Mouse (Mus musculus) neural tube, embryonic 14.5 days (tissue): ENCODE results near the gene Eef1akmt1. TPM values are rescaled to one million over a fixed set of nuclear protein-coding genes. Genes with fewer than 3 reads are reported as not detected.

Source experiments
- ATAC-seq: fragments of 200-750 bp; cut with Nextera tagmentation; 2 replicates; pipeline ENCODE4 v1.8.0; 2017; ENCODE audit warnings: low read depth, mild to moderate bottlenecking, moderate TSS enrichment, moderate library complexity
- H3K27ac ChIP-seq: fragments of 300-500 bp; sonication (generic); 2 replicates; pipeline ENCODE4 v1.5.1; 2014; ENCODE audit warnings: low read depth, mild to moderate bottlenecking, control low read depth, low read length, moderate library complexity, mixed read lengths
- H3K27me3 ChIP-seq: fragments of 300-500 bp; sonication (generic); 2 replicates; pipeline ENCODE4 v1.6.1; 2014; ENCODE audit warnings: low read length; ENCODE audit not compliant: control insufficient read depth, insufficient read depth
- H3K36me3 ChIP-seq: fragments of 300-500 bp; sonication (generic); 2 replicates; pipeline ENCODE4 v1.6.1; 2014; ENCODE audit warnings: low read length, mixed read lengths; ENCODE audit not compliant: control insufficient read depth, insufficient read depth
- H3K4me1 ChIP-seq: fragments of 300-500 bp; sonication (generic); 2 replicates; pipeline ENCODE4 v1.6.1; 2014; ENCODE audit warnings: low read length; ENCODE audit not compliant: control insufficient read depth, insufficient read depth
- H3K4me2 ChIP-seq: fragments of 300-500 bp; sonication (generic); 2 replicates; pipeline ENCODE4 v1.6.1; 2014; ENCODE audit warnings: mild to moderate bottlenecking, low read depth, low read length, control low read depth
- H3K4me3 ChIP-seq: fragments of 300-500 bp; sonication (generic); 2 replicates; pipeline ENCODE4 v1.5.1; 2014; ENCODE audit warnings: low read depth, low read length, control low read depth, mixed read lengths
- H3K9ac ChIP-seq: fragments of 300-500 bp; sonication (generic); replicated peaks from 2 replicates; pipeline ENCODE4 v1.6.1; 2014; ENCODE audit warnings: low read depth, mild to moderate bottlenecking, control low read depth, low read length, mixed read lengths
- H3K9me3 ChIP-seq: fragments of 300-500 bp; sonication (generic); 2 replicates; pipeline ENCODE4 v1.6.1; 2016; ENCODE audit warnings: low read length; ENCODE audit not compliant: control insufficient read depth
- WGBS: fragments of 180-500 bp; shearing (Covaris S2); extraction: QIAGEN DNeasy Blood & Tissue Kit; methylation state at CpG from one replicate; pipeline ENCODE4 v1.1.7; 2014; 5-methylcytosine and 5-hydroxymethylcytosine counted together
- polyA plus RNA-seq: library from polyadenylated mRNA; unstranded; fragments of >200 nt; fragmentation: Nextera tagmentation; extraction: Ambion mirVana; gene quantifications from 2 replicates; pipeline ENCODE4 v1.2.1, GENCODE M21; 2014

Eef1akmt1 gene
- polyA plus RNA-seq, 1 experiment from 2014 or later, result 109 TPM

DNA sequence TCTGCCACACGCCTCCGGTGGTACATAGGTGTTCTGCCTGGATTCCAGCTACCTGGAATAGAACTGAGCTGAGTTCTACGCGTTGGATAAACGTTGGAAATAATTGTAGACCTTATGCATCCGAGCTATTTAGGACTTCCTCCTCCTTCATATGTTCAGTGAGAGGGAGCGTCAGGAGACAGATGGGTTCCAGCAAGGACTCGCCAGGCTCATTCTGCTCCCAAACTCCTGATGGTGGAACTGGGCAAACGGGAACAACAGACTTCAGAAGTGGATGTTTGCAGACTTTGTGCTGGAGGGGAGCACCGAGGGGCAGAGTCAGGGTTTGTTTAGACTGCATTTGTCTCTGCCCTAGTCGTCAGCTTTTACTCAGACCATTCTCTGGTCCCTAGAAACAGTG, 30.7 kb downstream of the Eef1akmt1 start:
- Histone ChIP-seq H3K4me2 (no peak overlapping the region), H3K4me3 (no peak overlapping the region), H3K4me1 (no peaks in the 10 kb centered on the region), H3K27me3 (no peaks in the 10 kb centered on the region), H3K27ac (no peak overlapping the region), H3K9ac (no peak overlapping the region), H3K9me3 (no peaks in the 10 kb centered on the region), H3K36me3 (no peaks in the 10 kb centered on the region)
- 90% methylated on average over 11 of the region's 11 CpGs for WGBS
- no peak for ATAC-seq

DNA sequence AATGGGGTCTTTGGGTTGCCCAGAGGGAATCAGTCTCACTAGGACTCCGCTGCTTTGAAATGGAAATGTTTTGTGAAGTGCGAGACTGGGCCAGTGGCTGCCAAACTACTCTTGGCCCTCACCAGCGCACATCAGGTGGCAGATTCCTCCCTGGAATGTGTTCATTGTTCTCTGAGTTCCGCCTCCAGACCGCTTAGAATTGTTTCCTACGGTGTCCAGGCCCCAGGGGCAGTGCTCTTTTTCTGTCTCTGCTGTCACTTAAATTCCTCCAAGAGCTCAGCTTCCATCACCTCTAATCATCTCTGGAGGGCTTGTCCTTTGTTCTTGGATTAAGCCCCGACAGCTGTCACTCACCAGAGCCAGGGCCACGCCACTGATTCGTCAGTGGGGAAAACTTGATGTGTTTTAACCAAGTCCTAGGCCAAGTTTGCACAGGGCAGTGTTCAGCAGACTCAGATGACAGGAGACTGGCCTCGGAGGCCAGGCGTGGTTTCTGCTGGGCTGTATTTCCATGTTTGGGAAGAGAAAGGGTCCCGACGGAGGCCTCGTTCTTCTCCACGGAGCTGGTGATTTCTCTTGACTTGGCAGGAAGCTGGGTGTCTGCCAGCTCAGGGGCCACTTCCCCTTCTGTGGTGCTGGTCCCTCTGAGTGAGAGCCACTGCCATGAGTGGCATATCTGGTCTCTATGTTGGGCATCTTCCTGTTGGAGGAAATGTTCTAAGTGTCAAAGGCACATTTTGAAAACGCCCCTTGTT, 34.0 kb downstream of the Eef1akmt1 start:
- no peak overlapping the region for H3K4me2 ChIP-seq
- ATAC-seq, result no peak
- 12% methylated on average over 16 of the region's 16 CpGs for WGBS

DNA sequence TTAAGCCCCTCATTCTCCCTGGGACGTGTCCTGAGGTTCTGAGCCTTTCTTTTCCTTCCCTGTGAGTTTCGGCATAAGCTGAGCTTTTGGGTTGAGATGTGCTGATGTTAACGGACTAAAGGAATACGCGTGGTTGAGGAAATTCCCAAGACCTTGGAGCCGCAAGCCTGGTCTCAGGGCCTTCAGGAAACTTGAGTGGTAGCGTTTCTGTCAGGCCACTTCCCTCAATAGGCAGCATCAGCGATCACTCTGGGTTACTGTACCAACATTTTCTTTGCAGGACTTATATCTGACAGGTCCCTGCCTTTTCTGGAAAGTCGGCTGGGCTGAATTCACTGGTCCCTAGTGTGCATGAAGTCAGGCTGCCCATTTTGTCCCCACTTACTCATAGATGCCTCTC, 34.6 kb downstream of the Eef1akmt1 start:
- 42% methylated on average over 9 of the region's 9 CpGs for WGBS
- Histone ChIP-seq H3K4me3 (no peak overlapping the region), H3K36me3 (no peaks in the 10 kb centered on the region), H3K4me2 (no peak overlapping the region), H3K9ac (no peak overlapping the region), H3K27me3 (no peaks in the 10 kb centered on the region), H3K27ac (no peak overlapping the region), H3K9me3 (no peaks in the 10 kb centered on the region), H3K4me1 (peaks cover 5% of the 10 kb centered on the region; the same call in 1 of the 2 replicates)
- ATAC-seq, result no peak

More for the DNA sequence above, 34.0 kb downstream of the Eef1akmt1 start:
- Histone ChIP-seq H3K9me3 (no peaks in the 10 kb centered on the region), H3K4me1 (peaks cover 5% of the 10 kb centered on the region; the same call in 1 of the 2 replicates), H3K4me3 (no peak overlapping the region), H3K27me3 (no peaks in the 10 kb centered on the region), H3K9ac (no peak overlapping the region), H3K27ac (no peak overlapping the region), H3K36me3 (no peaks in the 10 kb centered on the region)

DNA sequence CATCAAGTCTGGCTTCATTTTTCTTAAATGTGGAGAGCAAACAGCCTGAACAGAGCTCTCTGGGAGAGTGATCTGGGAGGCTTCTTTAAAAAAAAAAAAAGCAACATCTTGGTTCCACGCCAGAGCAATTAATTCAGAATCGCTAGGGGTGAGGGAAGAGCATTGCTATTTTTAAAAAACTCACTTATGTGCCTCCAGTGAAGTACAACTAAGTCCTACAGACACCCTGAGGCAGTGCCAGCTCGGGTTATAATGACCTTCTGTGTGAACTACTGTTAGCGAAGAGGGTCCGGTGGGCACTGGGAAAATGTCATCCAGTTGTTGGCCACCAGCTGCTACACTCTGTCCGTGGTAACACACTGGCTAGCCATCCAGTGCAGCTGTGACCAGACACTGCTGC, 35.8 kb downstream of the Eef1akmt1 start:
- Histone ChIP-seq H3K36me3 (no peaks in the 10 kb centered on the region), H3K9me3 (no peaks in the 10 kb centered on the region), H3K4me1 (peaks cover 5% of the 10 kb centered on the region; the same call in 1 of the 2 replicates), H3K27me3 (no peaks in the 10 kb centered on the region), H3K9ac (no peak overlapping the region), H3K27ac (no peak overlapping the region), H3K4me3 (no peak overlapping the region), H3K4me2 (no peak overlapping the region)
- ATAC-seq, result no peak
- 49% methylated on average over 6 of the region's 6 CpGs for WGBS

DNA sequence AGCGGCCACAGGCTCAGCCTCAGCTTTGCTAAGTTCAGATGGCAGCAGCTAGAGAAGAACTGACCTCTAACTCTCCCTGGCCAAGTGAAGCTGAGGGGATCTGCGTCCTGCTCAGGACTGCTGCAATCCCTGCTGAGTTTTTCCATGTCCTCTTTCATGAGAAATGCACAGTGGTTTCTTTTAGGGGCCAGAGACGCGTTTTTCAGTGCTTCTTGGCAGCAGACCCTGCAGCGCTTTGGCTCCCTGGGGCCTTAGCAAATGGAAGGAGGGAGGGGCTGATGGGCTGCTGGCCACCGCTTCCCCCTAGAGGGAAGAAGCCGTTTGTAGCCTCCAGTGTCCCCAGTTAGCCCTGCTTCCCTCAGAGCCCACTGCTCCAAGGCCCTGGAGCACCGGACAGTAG, 36.5 kb downstream of the Eef1akmt1 start:
- no peak overlapping the region for H3K9ac ChIP-seq
- 0 out of 2 replicates have a peak overlapping the region, but pooled peaks have one; percentile 1 for H3K4me2 ChIP-seq
- ATAC-seq, result peak; percentile 52; the same call in 1 of the 2 replicates
- peaks cover 5% of the 10 kb centered on the region; the same call in 1 of the 2 replicates for H3K4me1 ChIP-seq
- no peaks in the 10 kb centered on the region for H3K9me3 ChIP-seq
- H3K4me3 ChIP-seq, result no peak overlapping the region
- no peak overlapping the region for H3K27ac ChIP-seq
- WGBS, result 11% methylated on average over 8 of the region's 8 CpGs
- no peaks in the 10 kb centered on the region for H3K36me3 ChIP-seq
- H3K27me3 ChIP-seq, result no peaks in the 10 kb centered on the region

DNA sequence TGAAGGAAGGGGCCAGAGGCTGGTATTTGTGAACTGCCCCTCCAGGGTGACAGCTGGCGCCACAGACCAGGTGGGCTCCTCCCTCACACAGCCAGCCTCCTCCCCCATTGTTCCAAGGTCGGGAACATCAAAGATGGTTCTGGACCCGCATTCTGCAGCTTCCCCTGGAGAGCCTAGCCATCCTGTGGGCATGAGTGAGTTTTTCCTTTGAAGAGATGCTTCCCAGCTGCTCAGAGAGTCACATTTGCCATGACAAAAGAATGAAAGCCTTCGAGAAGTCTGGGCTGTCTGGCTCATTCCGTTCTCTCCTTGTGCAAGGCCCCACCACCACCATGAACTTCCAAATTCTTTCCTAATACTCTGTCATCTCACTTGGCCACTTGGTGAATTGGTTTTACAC, 37.1 kb downstream of the Eef1akmt1 start:
- Histone ChIP-seq H3K9me3 (no peaks in the 10 kb centered on the region), H3K4me1 (peaks cover 5% of the 10 kb centered on the region; the same call in 1 of the 2 replicates), H3K27ac (no peak overlapping the region), H3K9ac (no peak overlapping the region), H3K36me3 (no peaks in the 10 kb centered on the region), H3K4me3 (no peak overlapping the region), H3K27me3 (no peaks in the 10 kb centered on the region), H3K4me2 (no peak overlapping the region)
- ATAC-seq, result no peak
- 4% methylated on average over 5 of the region's 5 CpGs for WGBS

DNA sequence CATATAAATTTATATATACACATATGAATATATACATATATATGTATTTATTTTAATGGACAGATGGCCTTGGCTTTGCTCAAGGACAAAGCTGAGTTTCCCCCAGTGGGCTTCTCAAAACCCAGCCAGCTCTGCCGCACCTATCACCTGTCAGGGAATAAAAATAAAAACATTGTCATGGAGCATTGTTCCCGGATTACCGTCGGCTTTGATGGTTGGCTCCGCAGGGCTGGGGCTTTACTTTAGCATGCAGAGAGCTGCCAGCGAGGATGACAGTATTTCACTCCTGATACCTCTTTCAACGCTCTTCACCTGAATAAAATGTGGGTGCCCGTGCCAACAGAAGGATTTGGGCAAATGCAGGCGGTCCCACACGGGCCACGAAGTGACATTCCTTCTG, 37.6 kb downstream of the Eef1akmt1 start:
- Histone ChIP-seq H3K4me2 (no peak overlapping the region), H3K36me3 (no peaks in the 10 kb centered on the region), H3K4me3 (no peak overlapping the region), H3K9me3 (no peaks in the 10 kb centered on the region), H3K27me3 (no peaks in the 10 kb centered on the region), H3K9ac (no peak overlapping the region), H3K27ac (no peak overlapping the region), H3K4me1 (peaks cover 5% of the 10 kb centered on the region; the same call in 1 of the 2 replicates)
- WGBS, result 15% methylated on average over 11 of the region's 11 CpGs
- ATAC-seq, result no peak

DNA sequence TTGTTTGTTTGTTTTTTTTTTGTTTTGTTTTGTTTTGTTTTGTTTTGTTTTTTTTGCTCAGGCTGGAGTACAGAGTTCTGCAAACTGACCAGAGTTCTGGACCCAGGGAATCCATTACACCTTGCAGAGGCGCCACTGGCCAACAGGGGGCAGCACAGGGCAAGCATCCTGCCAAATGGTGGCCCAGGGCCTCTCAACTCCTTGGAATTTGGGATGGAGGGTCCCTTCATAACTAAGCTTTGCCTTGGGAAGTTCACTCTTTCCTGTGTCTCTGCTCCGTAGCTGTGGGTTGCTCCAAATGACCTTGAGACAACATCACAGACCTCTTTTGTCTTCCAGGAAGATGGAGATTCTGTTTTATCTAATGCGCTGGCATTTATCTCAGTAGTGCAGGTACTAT, 38.2 kb downstream of the Eef1akmt1 start:
- Histone ChIP-seq H3K9ac (no peak overlapping the region), H3K9me3 (no peaks in the 10 kb centered on the region), H3K27ac (no peak overlapping the region), H3K36me3 (no peaks in the 10 kb centered on the region), H3K4me3 (no peak overlapping the region), H3K27me3 (no peaks in the 10 kb centered on the region), H3K4me2 (no peak overlapping the region), H3K4me1 (peaks cover 5% of the 10 kb centered on the region; the same call in 1 of the 2 replicates)
- no peak for ATAC-seq
- WGBS, result 43% methylated on average over 3 of the region's 3 CpGs

DNA sequence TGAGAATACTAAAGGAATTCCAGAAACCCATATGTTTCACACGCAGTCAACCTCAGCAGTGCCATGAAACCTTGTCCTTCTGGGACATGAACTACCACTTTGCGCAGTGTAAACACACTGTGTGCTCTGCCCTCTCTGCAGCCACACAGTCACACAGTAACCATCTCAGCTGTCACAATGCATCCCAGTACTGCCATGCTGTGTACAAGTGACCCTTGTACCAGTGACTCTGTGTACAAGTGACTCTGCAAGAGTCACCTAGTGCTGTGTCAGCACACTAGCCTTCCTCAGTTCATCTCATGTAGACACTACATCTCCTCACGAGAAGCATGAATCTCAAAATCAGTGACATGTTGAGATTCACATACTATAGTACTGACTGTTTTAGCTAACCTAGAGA, 38.8 kb downstream of the Eef1akmt1 start:
- ATAC-seq, result no peak
- Histone ChIP-seq H3K4me3 (no peak overlapping the region), H3K4me2 (no peak overlapping the region), H3K9me3 (no peaks in the 10 kb centered on the region), H3K4me1 (peaks cover 5% of the 10 kb centered on the region; the same call in 1 of the 2 replicates), H3K27me3 (no peaks in the 10 kb centered on the region), H3K27ac (no peak overlapping the region), H3K9ac (no peak overlapping the region), H3K36me3 (no peaks in the 10 kb centered on the region)
- 93% methylated on average over 3 of the region's 3 CpGs for WGBS
